Mouse (Mus musculus): ENCODE measurements around the gene Fut11.

- TF ChIP-seq CTCF (IDR thresholded peaks at IDR 0.05; ENCODE audit: low read depth, low read length), result no peak
- no peak for TF ChIP-seq TAL1 (conservative IDR thresholded peaks at IDR 0.05; ENCODE audit: low read depth, low read length)
- TF ChIP-seq POLR2AphosphoS5 (IDR thresholded peaks at IDR 0.05; ENCODE audit: insufficient replicate concordance, low read depth, low read length), result no peak
- TF ChIP-seq GATA1 (IDR thresholded peaks at IDR 0.05; ENCODE audit: borderline replicate concordance, low read length), result no peak
Observed at GRCm38 (mm10) chr14:20656361-20656760, 38.4 kb upstream of the Fut11 start, which contains the start of gene Myoz1.

All from G1E (cell line).